Mouse (Mus musculus): Measurements from ENCODE around the gene P2ry13. TPM values are rescaled to one million over a fixed set of nuclear protein-coding genes. Genes with fewer than 3 reads are reported as not detected.
A peak's percentile ranks its signal among the peaks of the same experiment; 100 is the strongest.

The P2ry13 gene
- polyA plus RNA-seq, 1 experiment: not detected

DNA sequence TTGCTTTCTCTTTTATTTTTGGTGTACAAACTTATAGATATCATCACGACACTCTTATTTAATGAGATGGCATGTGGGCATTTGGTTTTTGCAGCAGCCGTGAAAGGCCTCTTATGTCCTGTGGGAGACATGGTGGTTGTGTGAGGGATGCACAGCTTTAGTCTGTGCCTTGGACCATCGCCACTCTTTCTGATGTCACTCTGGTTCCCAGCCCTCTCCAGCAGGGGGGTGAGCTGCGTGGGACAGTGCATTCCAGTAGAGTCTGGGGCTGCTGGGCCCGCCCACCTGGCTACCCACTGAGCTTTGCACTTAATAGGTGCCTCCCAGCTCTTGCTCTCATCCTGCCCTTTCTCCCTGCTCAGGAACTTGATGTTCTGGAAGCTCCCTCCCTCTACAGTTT lies 29.5 kb downstream of the P2ry13 start:
- H3K79me3 ChIP-seq (ENCODE audit: low read depth): no peaks in the 10 kb centered on the region
- H3K36me3 ChIP-seq (ENCODE audit: control insufficient read depth, insufficient read depth): no peaks in the 10 kb centered on the region
- no peaks in the 10 kb centered on the region for H3K79me2 ChIP-seq (ENCODE audit: control insufficient read depth, insufficient read depth)
- H3K4me3 ChIP-seq (ENCODE audit: insufficient read depth, poor library complexity, severe bottlenecking): no peak overlapping the region
- TF ChIP-seq MAX (IDR thresholded peaks at IDR 0.05): no peak
- no peak overlapping the region for H3ac ChIP-seq (ENCODE audit: control insufficient read depth, insufficient read length, low read depth)
- no peaks in the 10 kb centered on the region for H3K27me3 ChIP-seq (ENCODE audit: control insufficient read depth, insufficient read depth, insufficient read length)

DNA sequence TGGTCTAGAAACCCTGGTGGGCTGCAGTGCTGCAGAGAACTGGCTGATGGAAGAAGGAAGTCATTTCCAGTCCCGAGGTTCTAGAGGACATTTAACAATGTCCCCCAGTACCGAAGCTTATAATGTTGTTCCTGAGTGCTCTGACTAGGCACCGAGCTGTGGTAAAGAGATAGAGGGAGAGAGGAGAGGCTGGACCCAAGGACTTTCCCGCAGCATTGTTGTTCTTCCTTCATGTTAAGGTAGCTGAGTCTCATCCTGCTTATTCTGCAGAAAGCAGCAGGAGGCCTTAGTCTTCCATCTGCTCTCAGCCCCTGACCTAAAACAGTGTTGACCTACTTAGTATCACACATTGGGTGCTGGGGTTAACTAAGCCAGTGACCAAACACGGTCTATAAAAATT lies 33.8 kb downstream of the P2ry13 start:
- no peak overlapping the region for H3K4me3 ChIP-seq (ENCODE audit: insufficient read depth, poor library complexity, severe bottlenecking)

DNA sequence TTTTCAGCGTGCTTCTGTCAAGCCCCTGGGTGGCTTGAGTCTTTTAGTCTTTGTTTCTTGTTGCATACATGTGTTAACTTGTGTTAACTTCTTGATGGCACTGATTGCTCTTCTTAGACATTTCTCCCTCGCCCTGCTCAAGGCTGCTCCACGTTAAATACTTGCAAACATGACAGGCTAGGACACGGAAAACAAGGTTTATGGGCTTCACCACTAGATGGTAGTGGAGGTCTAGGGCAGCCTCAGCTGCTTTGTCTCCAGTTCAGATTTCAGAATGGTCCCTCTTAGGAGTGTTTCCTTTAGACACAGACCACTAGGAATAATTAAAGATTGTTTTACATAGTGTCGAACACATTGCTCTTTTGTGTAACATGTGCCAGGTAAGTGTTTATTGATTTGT lies 35.4 kb downstream of the P2ry13 start:
- Histone ChIP-seq H3K79me2 (ENCODE audit: control insufficient read depth, insufficient read depth) (no peaks in the 10 kb centered on the region), H3ac (ENCODE audit: control insufficient read depth, insufficient read length, low read depth) (no peak overlapping the region), H3K79me3 (ENCODE audit: low read depth) (no peaks in the 10 kb centered on the region), H3K27me3 (ENCODE audit: control insufficient read depth, insufficient read depth, insufficient read length) (no peaks in the 10 kb centered on the region), H3K4me3 (ENCODE audit: insufficient read depth, poor library complexity, severe bottlenecking) (no peak overlapping the region), H3K36me3 (ENCODE audit: control insufficient read depth, insufficient read depth) (no peaks in the 10 kb centered on the region)
- TF ChIP-seq CTCF (IDR thresholded peaks at IDR 0.05; ENCODE audit: control insufficient read depth, insufficient read depth, insufficient read length) (peak; percentile 30), MYOD1 (IDR thresholded peaks at IDR 0.05; ENCODE audit: control insufficient read depth, insufficient read length, low read depth) (no peak)

More for the DNA sequence above, 33.8 kb downstream of the P2ry13 start:
- H3K36me3 ChIP-seq (ENCODE audit: control insufficient read depth, insufficient read depth): no peaks in the 10 kb centered on the region
- H3K79me2 ChIP-seq (ENCODE audit: control insufficient read depth, insufficient read depth): no peaks in the 10 kb centered on the region
- no peaks in the 10 kb centered on the region for H3K79me3 ChIP-seq (ENCODE audit: low read depth)
- H3K27me3 ChIP-seq (ENCODE audit: control insufficient read depth, insufficient read depth, insufficient read length): no peaks in the 10 kb centered on the region
- TF ChIP-seq MYOD1 (IDR thresholded peaks at IDR 0.05; ENCODE audit: control insufficient read depth, insufficient read length, low read depth): no peak
- TF ChIP-seq FOSL1 (IDR thresholded peaks at IDR 0.05; ENCODE audit: insufficient read depth, low read length, poor library complexity, severe bottlenecking): no peak
- TF ChIP-seq MAX (IDR thresholded peaks at IDR 0.05): no peak
- no peak for TF ChIP-seq CEBPB (IDR thresholded peaks at IDR 0.05; ENCODE audit: low read depth)
- TF ChIP-seq MYOG (IDR thresholded peaks at IDR 0.05; ENCODE audit: control insufficient read depth, extremely low read depth, insufficient read length): no peak
- TF ChIP-seq CTCF (IDR thresholded peaks at IDR 0.05; ENCODE audit: control insufficient read depth, insufficient read depth, insufficient read length): no peak
- no peak overlapping the region for H3ac ChIP-seq (ENCODE audit: control insufficient read depth, insufficient read length, low read depth)

DNA sequence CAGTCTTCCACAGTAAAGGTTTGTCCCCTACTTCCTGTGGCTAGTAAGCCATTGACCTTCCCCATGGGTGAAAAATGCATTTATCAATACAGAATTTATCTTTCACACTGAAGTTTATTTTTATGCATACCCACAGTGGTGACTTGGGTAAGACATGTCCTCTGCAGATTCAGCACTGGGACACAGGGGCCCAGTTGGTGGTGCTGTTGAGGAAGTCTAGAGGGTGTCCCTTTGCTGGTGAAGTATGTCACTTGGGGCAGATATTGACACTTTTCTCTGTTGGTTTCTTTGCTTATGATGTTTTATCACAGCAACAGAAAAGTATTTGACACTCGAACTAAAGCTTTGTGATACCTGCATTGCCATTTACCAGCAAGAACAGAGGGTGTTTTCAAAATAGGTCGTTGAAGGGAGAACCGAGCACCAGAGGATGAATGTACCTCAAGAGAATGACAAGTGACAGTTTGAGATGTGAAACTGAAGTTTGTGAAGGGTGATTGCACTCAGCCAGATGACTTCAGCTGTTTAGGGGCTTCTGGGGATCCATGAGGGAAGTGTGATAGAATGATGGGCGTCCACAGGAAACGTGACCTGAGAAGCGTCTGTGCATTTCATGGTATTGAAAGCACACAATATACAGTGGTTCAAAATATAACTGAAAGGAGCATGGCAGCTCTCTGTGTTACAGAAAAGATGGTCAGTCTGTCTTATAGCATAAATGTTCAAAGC lies 36.1 kb downstream of the P2ry13 start:
- H3K27me3 ChIP-seq (ENCODE audit: control insufficient read depth, insufficient read depth, insufficient read length): no peaks in the 10 kb centered on the region
- no peaks in the 10 kb centered on the region for H3K79me2 ChIP-seq (ENCODE audit: control insufficient read depth, insufficient read depth)
- H3K4me3 ChIP-seq (ENCODE audit: insufficient read depth, poor library complexity, severe bottlenecking): no peak overlapping the region
- no peak overlapping the region for H3ac ChIP-seq (ENCODE audit: control insufficient read depth, insufficient read length, low read depth)
- H3K36me3 ChIP-seq (ENCODE audit: control insufficient read depth, insufficient read depth): no peaks in the 10 kb centered on the region
- H3K79me3 ChIP-seq (ENCODE audit: low read depth): no peaks in the 10 kb centered on the region
- TF ChIP-seq CEBPB (IDR thresholded peaks at IDR 0.05; ENCODE audit: low read depth): no peak
- no peak for TF ChIP-seq MAX (IDR thresholded peaks at IDR 0.05)
- no peak for TF ChIP-seq CTCF (IDR thresholded peaks at IDR 0.05; ENCODE audit: control insufficient read depth, insufficient read depth, insufficient read length)
- TF ChIP-seq FOSL1 (IDR thresholded peaks at IDR 0.05; ENCODE audit: insufficient read depth, low read length, poor library complexity, severe bottlenecking): no peak
- TF ChIP-seq MYOG (IDR thresholded peaks at IDR 0.05; ENCODE audit: control insufficient read depth, extremely low read depth, insufficient read length): no peak
- no peak for TF ChIP-seq MYOD1 (IDR thresholded peaks at IDR 0.05; ENCODE audit: control insufficient read depth, insufficient read length, low read depth)
- TF ChIP-seq USF1 (IDR thresholded peaks at IDR 0.05; ENCODE audit: low read depth): no peak

DNA sequence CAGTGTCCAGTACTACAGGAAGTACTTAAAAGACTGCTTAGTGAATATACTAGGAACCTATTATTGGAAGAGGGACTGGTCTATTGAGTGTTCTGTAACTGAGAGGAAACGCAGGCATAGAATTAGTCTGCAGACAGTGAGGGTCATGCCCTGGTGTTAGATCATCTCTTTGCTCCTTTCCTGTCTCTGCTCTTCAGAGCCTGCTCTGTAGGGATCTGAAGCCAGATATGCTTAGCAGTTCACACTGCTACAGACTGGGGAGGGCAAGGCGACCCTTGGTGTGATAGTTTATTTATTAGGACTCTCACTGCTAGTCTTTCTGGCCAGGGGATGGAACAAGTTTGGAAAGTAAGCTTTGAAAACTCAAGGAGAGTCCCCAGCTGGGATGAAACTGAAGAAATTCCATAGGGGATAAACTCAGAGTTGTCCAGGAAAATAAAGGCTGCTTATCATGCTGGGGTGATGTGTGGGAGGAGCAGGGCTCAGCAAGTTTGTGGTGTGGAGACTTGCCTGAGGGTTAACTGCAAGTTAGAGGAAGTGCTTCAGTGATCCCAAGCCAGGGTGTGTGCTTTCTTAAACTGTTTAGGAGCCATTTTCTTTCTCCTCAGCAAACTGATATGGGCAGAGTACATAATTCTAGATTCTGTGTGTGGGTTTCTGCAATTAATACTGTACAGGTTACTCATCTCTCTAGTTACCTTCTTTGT lies 40.6 kb downstream of the P2ry13 start:
- H3K4me3 ChIP-seq (ENCODE audit: insufficient read depth, poor library complexity, severe bottlenecking): no peak overlapping the region
- TF ChIP-seq MYOD1 (IDR thresholded peaks at IDR 0.05; ENCODE audit: control insufficient read depth, insufficient read length, low read depth) (no peak), MAX (IDR thresholded peaks at IDR 0.05) (no peak), CTCF (IDR thresholded peaks at IDR 0.05; ENCODE audit: control insufficient read depth, insufficient read depth, insufficient read length) (no peak), USF1 (IDR thresholded peaks at IDR 0.05; ENCODE audit: low read depth) (no peak), FOSL1 (IDR thresholded peaks at IDR 0.05; ENCODE audit: insufficient read depth, low read length, poor library complexity, severe bottlenecking) (no peak), MYOG (IDR thresholded peaks at IDR 0.05; ENCODE audit: control insufficient read depth, extremely low read depth, insufficient read length) (no peak), CEBPB (IDR thresholded peaks at IDR 0.05; ENCODE audit: low read depth) (no peak)
- H3K27me3 ChIP-seq (ENCODE audit: control insufficient read depth, insufficient read depth, insufficient read length): no peaks in the 10 kb centered on the region
- no peaks in the 10 kb centered on the region for H3K36me3 ChIP-seq (ENCODE audit: control insufficient read depth, insufficient read depth)
- H3K79me3 ChIP-seq (ENCODE audit: low read depth): no peaks in the 10 kb centered on the region
- no peaks in the 10 kb centered on the region for H3K79me2 ChIP-seq (ENCODE audit: control insufficient read depth, insufficient read depth)
- no peak overlapping the region for H3ac ChIP-seq (ENCODE audit: control insufficient read depth, insufficient read length, low read depth)

DNA sequence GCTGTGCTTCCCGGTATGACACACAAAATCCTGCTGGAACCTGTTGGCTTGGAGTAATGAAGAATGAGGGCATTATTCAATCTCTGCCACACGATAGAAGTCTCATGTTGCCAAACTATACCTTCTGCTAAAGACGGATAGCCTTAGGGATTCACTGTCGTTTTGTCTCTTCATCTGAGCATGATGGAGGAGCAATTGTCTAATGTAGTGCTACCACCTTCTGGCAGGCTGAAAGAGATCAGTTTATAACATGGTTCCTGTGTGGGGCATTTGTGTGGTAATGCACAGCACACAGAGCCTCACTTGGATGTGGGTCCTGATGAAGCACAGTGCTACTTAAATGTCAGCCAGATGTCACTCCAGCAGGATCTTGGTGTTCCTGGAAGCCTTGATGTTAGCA lies 41.5 kb downstream of the P2ry13 start:
- TF ChIP-seq MYOG (IDR thresholded peaks at IDR 0.05; ENCODE audit: control insufficient read depth, extremely low read depth, insufficient read length) (no peak), MAX (IDR thresholded peaks at IDR 0.05) (no peak), CEBPB (IDR thresholded peaks at IDR 0.05; ENCODE audit: low read depth) (no peak), MYOD1 (IDR thresholded peaks at IDR 0.05; ENCODE audit: control insufficient read depth, insufficient read length, low read depth) (no peak), CTCF (IDR thresholded peaks at IDR 0.05; ENCODE audit: control insufficient read depth, insufficient read depth, insufficient read length) (no peak), USF1 (IDR thresholded peaks at IDR 0.05; ENCODE audit: low read depth) (no peak), FOSL1 (IDR thresholded peaks at IDR 0.05; ENCODE audit: insufficient read depth, low read length, poor library complexity, severe bottlenecking) (no peak)
- H3K79me3 ChIP-seq (ENCODE audit: low read depth): no peaks in the 10 kb centered on the region
- H3K36me3 ChIP-seq (ENCODE audit: control insufficient read depth, insufficient read depth): no peaks in the 10 kb centered on the region
- H3K4me3 ChIP-seq (ENCODE audit: insufficient read depth, poor library complexity, severe bottlenecking): no peak overlapping the region
- H3ac ChIP-seq (ENCODE audit: control insufficient read depth, insufficient read length, low read depth): no peak overlapping the region
- no peaks in the 10 kb centered on the region for H3K79me2 ChIP-seq (ENCODE audit: control insufficient read depth, insufficient read depth)
- no peaks in the 10 kb centered on the region for H3K27me3 ChIP-seq (ENCODE audit: control insufficient read depth, insufficient read depth, insufficient read length)
